Mouse (Mus musculus): ENCODE measurements around the gene Tmem38a. TPM values are rescaled to one million over a fixed set of nuclear protein-coding genes. Genes with fewer than 3 reads are reported as not detected.

The Tmem38a gene
- polyA plus RNA-seq, 1 experiment from 2014 or later: 17.0 TPM

Small RNA genes within 50 kb of the gene (microRNA-seq; reads per million reads assigned to microRNA genes)
- gene Gm28019: not detected

Other genes with a start within 250 kb of the Tmem38a start
- gene Eps15l1, start 150.6 kb upstream of the Tmem38a start, polyA plus RNA-seq (2014; fragmentation: Nextera tagmentation; extraction: Ambion mirVana): 40.7 and 72.3 TPM in 2 replicates
- gene Calr3, start 128.2 kb upstream of the Tmem38a start, polyA plus RNA-seq (2014; fragmentation: Nextera tagmentation; extraction: Ambion mirVana): 1.6 and 2.1 TPM in 2 replicates
- gene 1700030K09Rik, start 128.2 kb upstream of the Tmem38a start, polyA plus RNA-seq (2014; fragmentation: Nextera tagmentation; extraction: Ambion mirVana): 13.9 and 14.6 TPM in 2 replicates
- gene Cherp, start 96.8 kb upstream of the Tmem38a start, polyA plus RNA-seq (2014; fragmentation: Nextera tagmentation; extraction: Ambion mirVana): 57.0 and 72.0 TPM in 2 replicates
- 10.8 and 19.7 TPM in 2 replicates for gene Slc35e1, start 79.4 kb upstream of the Tmem38a start, polyA plus RNA-seq (2014; fragmentation: Nextera tagmentation; extraction: Ambion mirVana)
- 11.1 and 15.8 TPM in 2 replicates for gene Med26, start 23.8 kb upstream of the Tmem38a start, polyA plus RNA-seq (2014; fragmentation: Nextera tagmentation; extraction: Ambion mirVana)
- gene Smim7, start 967 bp upstream of the Tmem38a start, polyA plus RNA-seq (2014; fragmentation: Nextera tagmentation; extraction: Ambion mirVana): 129 and 142 TPM in 2 replicates
- not detected in 2 replicates for gene Nwd1, start 74.7 kb downstream of the Tmem38a start, polyA plus RNA-seq (2014; fragmentation: Nextera tagmentation; extraction: Ambion mirVana)
- 165 and 182 TPM in 2 replicates for gene Sin3b, start 151.2 kb downstream of the Tmem38a start, polyA plus RNA-seq (2014; fragmentation: Nextera tagmentation; extraction: Ambion mirVana)
- 3.3 and 3.7 TPM in 2 replicates for gene F2rl3, start 189.8 kb downstream of the Tmem38a start, polyA plus RNA-seq (2014; fragmentation: Nextera tagmentation; extraction: Ambion mirVana)